8 mouse cellular contexts compared by ENCODE assay signal in genomic region chr14:79587852-79588229, GRCm38 (mm10). TPM values are rescaled to one million over a fixed set of nuclear protein-coding genes. Genes with fewer than 3 reads are reported as not detected.
DNase-seq lines count a peak whose midpoint lies in the region; ATAC-seq and TF ChIP-seq lines count a peak whose summit lies in the region.

No protein-coding gene starts in this region.

- H3K4me3 ChIP-seq in heart, embryonic 13.5 days = peak overlapping the region; percentile 73
- peak overlapping the region; percentile 83 to 96 for H3K4me3 ChIP-seq in ES-E14 (ENCODE audit: insufficient read depth in 1 of 2, low read depth in 1 of 2, low read length in 2 of 2, poor library complexity in 1 of 2, severe bottlenecking in 1 of 2)
- H3K4me3 ChIP-seq in forebrain, embryonic 13.5 days = peak overlapping the region; percentile 70
- H3K4me3 ChIP-seq in liver, embryonic 16.5 days (ENCODE audit: low read depth, low read length) = peak overlapping the region; percentile 90

- in situ Hi-C loops in ES-E14 (cut with MboI; ENCODE audit: low sequenced_read_pairs in 2 of 2, unreplicated experiment in 2 of 2) = no loop called here

- peak overlapping the region; percentile 94 for H3K4me2 ChIP-seq in heart, embryonic 13.5 days
- peak overlapping the region; percentile 73 for H3K4me2 ChIP-seq in forebrain, embryonic 13.5 days
- H3K4me2 ChIP-seq in liver, embryonic 16.5 days (ENCODE audit: low read depth, low read length) = peak overlapping the region; percentile 95

- no peaks in the 10 kb centered on the region for H3K9me3 ChIP-seq in heart, embryonic 13.5 days
- no peaks in the 10 kb centered on the region for H3K9me3 ChIP-seq in ES-E14 (ENCODE audit: control insufficient read depth, insufficient read depth, low read depth, low read length)
- no peaks in the 10 kb centered on the region for H3K9me3 ChIP-seq in forebrain, embryonic 13.5 days (replicated peaks)
- H3K9me3 ChIP-seq in liver, embryonic 16.5 days (replicated peaks; ENCODE audit: control insufficient read depth, low read length) = no peaks in the 10 kb centered on the region

- H3K4me1 ChIP-seq in heart, embryonic 13.5 days = peaks cover 25% of the 10 kb centered on the region
- peaks cover 10 to 15% of the 10 kb centered on the region in 2 experiments for H3K4me1 ChIP-seq in ES-E14 (ENCODE audit: control insufficient read depth in 2 of 2, insufficient read depth in 2 of 2, low read length in 2 of 2, poor library complexity in 1 of 2)
- H3K4me1 ChIP-seq in forebrain, embryonic 13.5 days = peaks cover 25% of the 10 kb centered on the region
- peaks cover 16% of the 10 kb centered on the region for H3K4me1 ChIP-seq in liver, embryonic 16.5 days (ENCODE audit: control insufficient read depth, low read depth, low read length)

- no peaks in the 10 kb centered on the region for H3K27me3 ChIP-seq in heart, embryonic 13.5 days (replicated peaks)
- H3K27me3 ChIP-seq in forebrain, embryonic 13.5 days = no peaks in the 10 kb centered on the region
- no peaks in the 10 kb centered on the region for H3K27me3 ChIP-seq in liver, embryonic 16.5 days (ENCODE audit: control insufficient read depth, insufficient read depth, low read depth, low read length)

- DNase-seq in heart, adult 9 months (ENCODE audit: low spot score in 2 of 2) = no peak
- DNase-seq in ES-E14 (ENCODE audit: low read depth, low spot score) = no peak
- no peak for DNase-seq in right cerebral cortex, postnatal 25 days
- DNase-seq in adrenal gland, postnatal 25 days = no peak
- no peak for DNase-seq in T-cell, adult 2 months (ENCODE audit: low spot score)

- peak overlapping the region; percentile 87 for H3K9ac ChIP-seq in heart, embryonic 13.5 days
- H3K9ac ChIP-seq in ES-E14 (ENCODE audit: insufficient read depth, low read depth, low read length, poor library complexity, severe bottlenecking) = peak overlapping the region; percentile 79
- H3K9ac ChIP-seq in forebrain, embryonic 13.5 days = peak overlapping the region; percentile 75
- H3K9ac ChIP-seq in liver, embryonic 16.5 days (ENCODE audit: low read depth, low read length) = peak overlapping the region; percentile 80

- H3K36me3 ChIP-seq in heart, embryonic 13.5 days = peaks cover 24% of the 10 kb centered on the region
- H3K36me3 ChIP-seq in ES-E14 (ENCODE audit: control insufficient read depth, insufficient read depth, low read length, poor library complexity, severe bottlenecking) = peaks cover 4% of the 10 kb centered on the region; the same call in 1 of the 2 replicates
- peaks cover 5% of the 10 kb centered on the region; the same call in 1 of the 2 replicates for H3K36me3 ChIP-seq in forebrain, embryonic 13.5 days (ENCODE audit: poor library complexity, severe bottlenecking)
- H3K36me3 ChIP-seq in liver, embryonic 16.5 days (ENCODE audit: control insufficient read depth, insufficient read depth) = no peaks in the 10 kb centered on the region; the same call in 1 of the 2 replicates

- WGBS in heart, embryonic 13.5 days = under 1% methylated on average over 9 of the region's 9 CpGs
- 2% methylated on average over 9 of the region's 9 CpGs for WGBS in forebrain, embryonic 13.5 days
- WGBS in liver, embryonic 16.5 days (ENCODE audit: insufficient replicate concordance) = 1% methylated on average over 9 of the region's 9 CpGs

- H3K27ac ChIP-seq in heart, embryonic 13.5 days (replicated peaks) = peak overlapping the region; percentile 92
- H3K27ac ChIP-seq in ES-E14 (ENCODE audit: insufficient read depth, low read depth, low read length, poor library complexity, severe bottlenecking) = peak overlapping the region; percentile 67; the same call in 1 of the 2 replicates
- H3K27ac ChIP-seq in forebrain, embryonic 13.5 days = peak overlapping the region; percentile 95
- H3K27ac ChIP-seq in liver, embryonic 16.5 days (ENCODE audit: low read length) = peak overlapping the region; percentile 95

- no peak for ATAC-seq in heart, embryonic 13.5 days (ENCODE audit: extremely low read depth, insufficient number of reproducible peaks, low FRiP score, low TSS enrichment)
- ATAC-seq in forebrain, embryonic 13.5 days = peak; percentile 52
- 0 out of 2 replicates have a peak, but pooled peaks have one; percentile 1 for ATAC-seq in liver, embryonic 16.5 days (ENCODE audit: low read depth)

TF ChIP-seq in ES-E14, 5 proteins besides CTCF, POLR2A, EP300 and RAD21:
- TF ChIP-seq MAFK (IDR thresholded peaks at IDR 0.05; ENCODE audit: insufficient read depth, low read depth, low read length) = no peak
- no peak for TF ChIP-seq ZNF384 (IDR thresholded peaks at IDR 0.05; ENCODE audit: low read depth, low read length)
- TF ChIP-seq ZC3H11A (IDR thresholded peaks at IDR 0.05; ENCODE audit: borderline replicate concordance, low read depth, low read length) = no peak
- no peak for TF ChIP-seq HCFC1 (IDR thresholded peaks at IDR 0.05; ENCODE audit: borderline replicate concordance, insufficient read depth, low read length)
- no peak for TF ChIP-seq CHD2 (IDR thresholded peaks at IDR 0.05; ENCODE audit: low read depth, low read length)

RNA-seq across cellular contexts. Expression of gene Sugt1, which starts 0.3 kb away (rescaled TPM):
- 95.3 and 108 TPM in 2 replicates for polyA plus RNA-seq in heart, embryonic 13.5 days (2015; fragmentation: Nextera tagmentation; extraction: Ambion mirVana)
- 93.7 and 115 TPM in 2 replicates for total RNA-seq in ES-E14 (2012; rRNA removed)
- polyA plus RNA-seq in forebrain, embryonic 13.5 days (2015; fragmentation: Nextera tagmentation; extraction: Ambion mirVana) = 135 and 146 TPM in 2 replicates
- polyA plus RNA-seq in liver, embryonic 16.5 days (2015; fragmentation: Nextera tagmentation; extraction: Ambion mirVana) = 30.5 and 31.3 TPM in 2 replicates
- total RNA-seq in adrenal gland, postnatal 25 days (2021) = 156 and 173 TPM in 2 replicates
